Mouse (Mus musculus) liver, adult 2 months (tissue): ENCODE data around the gene Rnf213. TPM values are rescaled to one million over a fixed set of nuclear protein-coding genes. Genes with fewer than 3 reads are reported as not detected.

ENCODE experiments used
- DNase-seq: peaks from one replicate; pipeline ENCODE4 v3.0.0-alpha.2; 2011; ENCODE audit warnings: low read depth, low spot score; ENCODE audit errors: extremely low read depth
- H3K27ac ChIP-seq: fragments of 200-500 bp; replicated peaks from 2 replicates; pipeline ENCODE4 v1.5.1; 2012; ENCODE audit warnings: low read depth, mild to moderate bottlenecking, control low read depth, inconsistent platforms, low read length; ENCODE audit not compliant: insufficient read depth
- H3K27me3 ChIP-seq: fragments of 200-500 bp; 2 replicates; pipeline ENCODE4 v1.6.1; 2012; ENCODE audit warnings: mild to moderate bottlenecking, moderate library complexity, low read length, inconsistent platforms; ENCODE audit not compliant: control insufficient read depth, insufficient read depth
- H3K36me3 ChIP-seq: fragments of 200-500 bp; 2 replicates; pipeline ENCODE4 v1.6.1; 2012; ENCODE audit warnings: low read length, inconsistent platforms; ENCODE audit not compliant: control insufficient read depth, insufficient read depth
- H3K4me1 ChIP-seq: fragments of 200-500 bp; 2 replicates; pipeline ENCODE4 v1.6.1; 2011; ENCODE audit warnings: low read length; ENCODE audit not compliant: control insufficient read depth, insufficient read depth
- H3K4me3 ChIP-seq: fragments of 200-500 bp; 2 replicates; pipeline ENCODE4 v1.5.1; 2011; ENCODE audit warnings: low read depth, mild to moderate bottlenecking, control low read depth, low read length, moderate library complexity; ENCODE audit not compliant: insufficient read depth
- H3K79me2 ChIP-seq: fragments of 200-500 bp; 2 replicates; pipeline ENCODE4 v1.6.1; 2012; ENCODE audit warnings: inconsistent platforms, mild to moderate bottlenecking, low read length, moderate library complexity; ENCODE audit not compliant: control insufficient read depth, insufficient read depth
- H3K9ac ChIP-seq: fragments of 200-500 bp; 2 replicates; pipeline ENCODE4 v1.6.1; 2012; ENCODE audit warnings: low read depth, mild to moderate bottlenecking, control low read depth, inconsistent platforms, low read length
- CTCF ChIP-seq: fragments of 200-500 bp; IDR thresholded peaks from 2 replicates; pipeline ENCODE4 v1.5.1; 2011; ENCODE audit warnings: low read depth, low read length, control low read depth
- POLR2A ChIP-seq: fragments of 200-500 bp; IDR thresholded peaks from 2 replicates; pipeline ENCODE4 v1.6.1; 2011; ENCODE audit warnings: low read length, control low read depth; ENCODE audit not compliant: insufficient read depth; ENCODE audit errors: extremely low read depth
- WGBS: fragments of 180-500 bp; shearing (Covaris S2); methylation state at CpG from one replicate; pipeline ENCODE4 v1.1.7; 2018; 5-methylcytosine and 5-hydroxymethylcytosine counted together
- polyA plus RNA-seq: library from polyadenylated mRNA; depleted of rRNA; stranded (reverse); fragments of >200 nt; gene quantifications from 2 replicates; pipeline ENCODE4 v1.2.3, GENCODE M21; 2012; rRNA removed
- total RNA-seq: library from RNA; depleted of rRNA; stranded (reverse); fragments of >200 nt; gene quantifications from 2 replicates; pipeline ENCODE4 v1.2.3, GENCODE M21; 2014; rRNA removed

Gene Rnf213
- total and polyA plus RNA-seq, 2 experiments: 16.9 to 43.5 TPM

DNA sequence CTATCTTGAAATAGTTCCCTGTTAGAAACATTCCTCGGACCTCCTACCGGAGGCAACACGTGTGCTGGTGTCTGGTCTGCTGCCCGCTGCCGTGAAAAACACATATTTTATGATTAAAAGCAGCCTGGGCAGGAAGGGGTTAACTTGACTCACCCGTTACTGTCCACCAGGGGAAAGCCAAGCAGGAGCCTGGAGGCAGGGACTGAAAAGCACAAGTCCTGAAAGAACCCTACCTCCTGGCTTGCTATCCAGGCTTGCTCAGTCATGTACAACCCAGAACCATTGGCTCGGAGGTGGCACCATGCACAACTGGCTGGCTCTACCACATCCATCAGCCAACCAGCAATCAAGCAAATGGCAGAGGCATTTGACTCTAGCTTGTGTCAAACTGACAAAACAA, 140.8 kb downstream of the Rnf213 start:
- no peak for TF ChIP-seq CTCF
- no peak for TF ChIP-seq POLR2A
- WGBS: 66% methylated on average over 7 of the region's 7 CpGs
- no peak overlapping the region for H3K27ac ChIP-seq
- H3K27me3 ChIP-seq: no peaks in the 10 kb centered on the region
- H3K79me2 ChIP-seq: no peaks in the 10 kb centered on the region
- H3K4me1 ChIP-seq: no peaks in the 10 kb centered on the region
- no peak overlapping the region for H3K4me3 ChIP-seq
- DNase-seq: no peak
- H3K36me3 ChIP-seq: no peaks in the 10 kb centered on the region
- no peak overlapping the region for H3K9ac ChIP-seq

Other genes with a start within 250 kb of the Rnf213 start
- gene Tbc1d16, start 164.6 kb upstream of the Rnf213 start, total RNA-seq: 4.6 and 5.5 TPM in 2 replicates
- 8.5 and 9.5 TPM in 2 replicates for gene Tbc1d16, start 164.6 kb upstream of the Rnf213 start, polyA plus RNA-seq
- 0.07 and 0.09 TPM in 2 replicates for gene Ccdc40, start 164.5 kb upstream of the Rnf213 start, total RNA-seq
- gene Ccdc40, start 164.5 kb upstream of the Rnf213 start, polyA plus RNA-seq: 0.04 TPM in 1 of 2 replicates, not detected in the other
- 22.4 and 49.3 TPM in 2 replicates for gene Gaa, start 125.2 kb upstream of the Rnf213 start, total RNA-seq
- gene Gaa, start 125.2 kb upstream of the Rnf213 start, polyA plus RNA-seq: 108 and 119 TPM in 2 replicates
- gene Eif4a3, start 93.0 kb upstream of the Rnf213 start, total RNA-seq: 57.3 and 64.2 TPM in 2 replicates
- 49.8 and 61.5 TPM in 2 replicates for gene Eif4a3, start 93.0 kb upstream of the Rnf213 start, polyA plus RNA-seq
- 0.09 and 0.20 TPM in 2 replicates for gene Card14, start 85.3 kb upstream of the Rnf213 start, total RNA-seq
- gene Card14, start 85.3 kb upstream of the Rnf213 start, polyA plus RNA-seq: 0.10 and 0.22 TPM in 2 replicates
- gene Sgsh, start 37.6 kb upstream of the Rnf213 start, total RNA-seq: 2.1 and 2.6 TPM in 2 replicates
- gene Sgsh, start 37.6 kb upstream of the Rnf213 start, polyA plus RNA-seq: 8.7 and 11.9 TPM in 2 replicates
- gene Slc26a11, start 37.5 kb upstream of the Rnf213 start, total RNA-seq: 2.5 and 3.9 TPM in 2 replicates
- 5.3 and 7.5 TPM in 2 replicates for gene Slc26a11, start 37.5 kb upstream of the Rnf213 start, polyA plus RNA-seq
- 2.3 and 2.6 TPM in 2 replicates for gene Endov, start 98.2 kb downstream of the Rnf213 start, total RNA-seq
- 8.7 and 9.8 TPM in 2 replicates for gene Endov, start 98.2 kb downstream of the Rnf213 start, polyA plus RNA-seq
- gene Nptx1, start 154.7 kb downstream of the Rnf213 start, total RNA-seq: 0.07 and 0.09 TPM in 2 replicates
- 0.09 and 0.15 TPM in 2 replicates for gene Nptx1, start 154.7 kb downstream of the Rnf213 start, polyA plus RNA-seq
- gene Rptor, start 209.8 kb downstream of the Rnf213 start, total RNA-seq: 11.2 and 17.7 TPM in 2 replicates
- gene Rptor, start 209.8 kb downstream of the Rnf213 start, polyA plus RNA-seq: 18.4 and 18.6 TPM in 2 replicates